Mouse (Mus musculus): Measurements from ENCODE around the gene Plekhb1.

DNA sequence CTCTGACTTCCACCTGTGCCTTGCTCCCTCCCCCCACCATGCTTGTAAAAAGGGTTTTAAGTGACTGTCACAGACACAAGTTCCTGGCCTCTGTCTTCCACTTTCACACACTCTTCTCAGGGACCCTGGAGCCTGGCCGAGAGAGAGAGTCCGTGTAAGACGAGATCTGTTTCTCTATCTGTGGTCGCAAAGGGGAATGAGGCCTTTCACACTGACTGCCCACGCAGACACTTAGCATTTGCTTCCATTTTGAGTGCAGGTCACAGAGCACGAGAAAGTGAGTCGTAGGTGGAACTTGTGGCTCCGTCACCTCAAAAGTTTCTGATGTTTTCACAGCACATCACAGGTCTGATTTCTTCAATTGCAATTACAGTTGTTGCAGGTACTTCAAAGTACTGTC lies 31.0 kb upstream of the Plekhb1 start:
- TF ChIP-seq CTCF (IDR thresholded peaks at IDR 0.05; ENCODE audit: low read depth), result no peak
- TF ChIP-seq EP300 (optimal IDR thresholded peaks at IDR 0.05), result no peak
